Mouse (Mus musculus) forebrain, embryonic 16.5 days (tissue): ENCODE results near the gene Wfdc10. TPM values are rescaled to one million over a fixed set of nuclear protein-coding genes. Genes with fewer than 3 reads are reported as not detected.
A peak's percentile ranks its signal among the peaks of the same experiment; 100 is the strongest.

Experiments
- ATAC-seq: fragments of 200-750 bp; cut with Nextera tagmentation; 2 replicates; pipeline ENCODE4 v1.8.0; 2017; ENCODE audit warnings: mild to moderate bottlenecking, moderate library complexity
- H3K27ac ChIP-seq: fragments of 300-500 bp; sonication (generic); 2 replicates; pipeline ENCODE4 v1.5.1; 2014; ENCODE audit warnings: low read length, control low read depth
- H3K27me3 ChIP-seq: fragments of 300-500 bp; sonication (generic); replicated peaks from 2 replicates; pipeline ENCODE4 v1.6.1; 2014; ENCODE audit warnings: low read length; ENCODE audit not compliant: control insufficient read depth, insufficient read depth
- H3K36me3 ChIP-seq: fragments of 300-500 bp; sonication (generic); 2 replicates; pipeline ENCODE4 v1.6.1; 2014; ENCODE audit not compliant: control insufficient read depth, insufficient read depth
- H3K4me1 ChIP-seq: fragments of 300-500 bp; sonication (generic); replicated peaks from 2 replicates; pipeline ENCODE4 v1.6.1; 2014; ENCODE audit warnings: low read length; ENCODE audit not compliant: control insufficient read depth, insufficient read depth
- H3K4me2 ChIP-seq: fragments of 300-500 bp; sonication (generic); 2 replicates; pipeline ENCODE4 v1.6.1; 2014; ENCODE audit warnings: mild to moderate bottlenecking, low read length, control low read depth
- H3K4me3 ChIP-seq: fragments of 300-500 bp; sonication (generic); replicated peaks from 2 replicates; pipeline ENCODE4 v1.5.1; 2014; ENCODE audit warnings: mild to moderate bottlenecking, low read length, control low read depth
- H3K9ac ChIP-seq: fragments of 300-500 bp; sonication (generic); replicated peaks from 2 replicates; pipeline ENCODE4 v1.6.1; 2014; ENCODE audit warnings: low read depth, low read length, control low read depth
- H3K9me3 ChIP-seq: fragments of 300-500 bp; sonication (generic); 2 replicates; pipeline ENCODE4 v1.6.1; 2016; ENCODE audit warnings: low read length; ENCODE audit not compliant: control insufficient read depth
- WGBS: fragments of 180-500 bp; shearing (Covaris S2); extraction: QIAGEN DNeasy Blood & Tissue Kit; methylation state at CpG from one replicate; pipeline ENCODE4 v1.1.7; 2014; 5-methylcytosine and 5-hydroxymethylcytosine counted together
- polyA plus RNA-seq: library from polyadenylated mRNA; unstranded; fragments of >200 nt; fragmentation: Nextera tagmentation; extraction: Ambion mirVana; gene quantifications from 2 replicates; pipeline ENCODE4 v1.2.1, GENCODE M21; 2015

Wfdc10 gene
- polyA plus RNA-seq, 1 experiment from 2014 or later = not detected

DNA sequence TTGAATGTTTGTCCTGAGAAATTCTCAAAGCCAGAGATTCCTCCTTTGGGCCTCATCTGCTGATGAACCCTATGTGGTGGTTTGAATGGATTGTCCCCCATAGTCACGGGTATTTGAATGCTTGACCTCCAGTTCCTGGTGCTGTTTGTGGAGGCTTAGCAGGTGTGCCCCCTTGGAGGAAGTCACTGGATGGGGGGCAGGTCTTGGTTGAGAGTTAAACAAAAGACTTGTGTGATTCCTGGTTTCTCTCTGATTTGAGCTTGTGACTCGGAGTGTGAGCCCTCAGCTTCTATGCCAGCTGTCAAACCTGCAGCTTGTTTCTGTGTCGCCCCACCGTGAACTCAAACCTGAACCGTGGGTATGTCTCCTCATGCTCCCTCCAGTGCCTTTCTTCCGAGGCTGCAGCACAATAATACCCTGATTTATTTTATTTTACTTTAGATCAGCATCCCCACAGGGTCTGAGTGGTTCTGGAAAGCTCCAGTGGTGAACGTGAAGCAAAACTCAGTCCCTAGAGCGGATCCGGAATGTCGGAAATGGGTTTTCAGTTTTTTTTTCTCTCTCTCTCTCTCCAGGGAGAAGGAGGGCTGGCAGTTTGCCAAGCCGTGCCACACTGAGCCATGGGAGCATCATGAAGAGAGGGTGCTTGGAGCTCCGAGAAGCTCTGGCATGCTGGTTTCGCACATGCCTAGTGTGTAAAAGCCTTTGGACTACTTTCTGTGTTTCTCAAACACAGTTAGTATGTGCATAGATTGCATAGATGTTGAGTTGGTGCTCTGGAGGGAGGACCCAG is 13.8 kb upstream of the Wfdc10 start:
- WGBS = 63% methylated on average over 13 of the region's 13 CpGs
- H3K9ac ChIP-seq = no peak overlapping the region
- peaks cover 2% of the 10 kb centered on the region for H3K9me3 ChIP-seq
- H3K4me1 ChIP-seq = no peaks in the 10 kb centered on the region; the same call in 1 of the 2 replicates
- H3K36me3 ChIP-seq = no peaks in the 10 kb centered on the region
- H3K4me2 ChIP-seq = no peak overlapping the region
- H3K27ac ChIP-seq = no peak overlapping the region
- H3K27me3 ChIP-seq = no peaks in the 10 kb centered on the region
- no peak overlapping the region for H3K4me3 ChIP-seq
- ATAC-seq = no peak

- Histone ChIP-seq H3K4me2 (no peak within 1 kb of the TSS), H3K36me3 (no peaks in the 10 kb centered on the region), H3K27ac (no peak within 1 kb of the TSS), H3K9ac (no peak within 1 kb of the TSS), H3K4me3 (no peak within 1 kb of the TSS), H3K4me1 (no peaks in the 10 kb centered on the region), H3K9me3 (no peaks in the 10 kb centered on the region), H3K27me3 (no peaks in the 10 kb centered on the region)
- no peak for ATAC-seq
- WGBS = 84% methylated on average over 9 of the region's 9 CpGs
These were observed 637 bp downstream of the Wfdc10 start, which contains the start of gene Wfdc9 for GRCm38 (mm10) chr2:164656483-164656882. Wfdc9 (minus strand) TSS chr2:164656583.

GRCm38 (mm10) chr2:164664851-164665250 is 9.0 kb downstream of the Wfdc10 start:
- Histone ChIP-seq H3K36me3 (no peaks in the 10 kb centered on the region), H3K4me3 (no peak overlapping the region), H3K9me3 (no peaks in the 10 kb centered on the region), H3K4me1 (no peaks in the 10 kb centered on the region), H3K9ac (no peak overlapping the region), H3K27me3 (no peaks in the 10 kb centered on the region), H3K27ac (no peak overlapping the region), H3K4me2 (no peak overlapping the region)
- no peak for ATAC-seq
- WGBS = 90% methylated on average over 7 of the region's 7 CpGs

DNA sequence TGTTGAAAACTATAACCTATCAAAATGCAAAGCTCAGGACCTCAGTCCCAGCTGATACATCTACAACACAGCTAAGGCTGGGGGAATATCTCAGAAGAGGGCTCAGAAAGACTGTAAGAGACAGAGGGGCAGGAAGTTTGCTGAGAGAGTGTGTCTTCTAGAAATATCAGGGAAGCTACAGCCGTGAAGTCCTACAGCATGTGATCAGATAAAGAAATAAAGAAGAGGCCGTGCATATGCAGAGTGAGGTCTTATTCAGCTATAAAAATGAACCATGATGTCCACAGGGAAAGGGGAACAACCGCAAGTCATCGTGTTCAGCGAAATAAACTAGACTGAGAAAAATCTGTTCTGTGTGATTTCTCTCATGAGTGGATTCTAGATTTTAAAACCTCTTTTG is 14.4 kb downstream of the Wfdc10 start:
- no peak for ATAC-seq
- H3K36me3 ChIP-seq = no peaks in the 10 kb centered on the region
- WGBS = 90% methylated on average over 5 of the region's 5 CpGs
- H3K9me3 ChIP-seq = no peaks in the 10 kb centered on the region
- no peaks in the 10 kb centered on the region for H3K4me1 ChIP-seq
- H3K4me3 ChIP-seq = no peak overlapping the region
- H3K9ac ChIP-seq = no peak overlapping the region
- no peak overlapping the region for H3K4me2 ChIP-seq
- no peaks in the 10 kb centered on the region for H3K27me3 ChIP-seq
- no peak overlapping the region for H3K27ac ChIP-seq

GRCm38 (mm10) chr2:164670938-164671337 is 15.1 kb downstream of the Wfdc10 start:
- no peak overlapping the region for H3K4me3 ChIP-seq
- H3K27me3 ChIP-seq = no peaks in the 10 kb centered on the region
- 32% methylated on average over 1 of the region's 1 CpGs for WGBS
- no peaks in the 10 kb centered on the region for H3K9me3 ChIP-seq
- H3K4me2 ChIP-seq = no peak overlapping the region
- no peak overlapping the region for H3K27ac ChIP-seq
- H3K36me3 ChIP-seq = no peaks in the 10 kb centered on the region
- no peak for ATAC-seq
- H3K4me1 ChIP-seq = no peaks in the 10 kb centered on the region
- no peak overlapping the region for H3K9ac ChIP-seq

- H3K4me3 ChIP-seq = no peak within 1 kb of the TSS
- H3K27ac ChIP-seq = no peak within 1 kb of the TSS
- H3K4me1 ChIP-seq = peaks cover 3% of the 10 kb centered on the region; the same call in 1 of the 2 replicates
- 84% methylated on average over 7 of the region's 7 CpGs for WGBS
- H3K9me3 ChIP-seq = no peaks in the 10 kb centered on the region
- H3K4me2 ChIP-seq = no peak within 1 kb of the TSS
- ATAC-seq = no peak
- H3K9ac ChIP-seq = no peak within 1 kb of the TSS
- H3K36me3 ChIP-seq = no peaks in the 10 kb centered on the region
- H3K27me3 ChIP-seq = no peaks in the 10 kb centered on the region
These were observed 18.1 kb downstream of the Wfdc10 start, which contains the start of gene Wfdc11 for GRCm38 (mm10) chr2:164673987-164674386. Wfdc11 (minus strand) TSS chr2:164674087.

- Histone ChIP-seq H3K9me3 (no peaks in the 10 kb centered on the region), H3K4me2 (no peak overlapping the region), H3K27me3 (no peaks in the 10 kb centered on the region), H3K9ac (no peak overlapping the region), H3K4me3 (no peak overlapping the region), H3K4me1 (peaks cover 3% of the 10 kb centered on the region; the same call in 1 of the 2 replicates), H3K36me3 (no peaks in the 10 kb centered on the region), H3K27ac (no peak overlapping the region)
- WGBS = 79% methylated on average over 7 of the region's 7 CpGs
- no peak for ATAC-seq
These were observed 20.3 kb downstream of the Wfdc10 start for GRCm38 (mm10) chr2:164676103-164676502.

- H3K9ac ChIP-seq = no peak overlapping the region
- H3K4me3 ChIP-seq = no peak overlapping the region
- peaks cover 3% of the 10 kb centered on the region; the same call in 1 of the 2 replicates for H3K4me1 ChIP-seq
- no peak for ATAC-seq
- no peaks in the 10 kb centered on the region for H3K36me3 ChIP-seq
- no peaks in the 10 kb centered on the region for H3K27me3 ChIP-seq
- no peak overlapping the region for H3K4me2 ChIP-seq
- H3K27ac ChIP-seq = no peak overlapping the region
- H3K9me3 ChIP-seq = no peaks in the 10 kb centered on the region
- 85% methylated on average over 16 of the region's 16 CpGs for WGBS
These were observed 21.3 kb downstream of the Wfdc10 start for GRCm38 (mm10) chr2:164676916-164677685.

DNA sequence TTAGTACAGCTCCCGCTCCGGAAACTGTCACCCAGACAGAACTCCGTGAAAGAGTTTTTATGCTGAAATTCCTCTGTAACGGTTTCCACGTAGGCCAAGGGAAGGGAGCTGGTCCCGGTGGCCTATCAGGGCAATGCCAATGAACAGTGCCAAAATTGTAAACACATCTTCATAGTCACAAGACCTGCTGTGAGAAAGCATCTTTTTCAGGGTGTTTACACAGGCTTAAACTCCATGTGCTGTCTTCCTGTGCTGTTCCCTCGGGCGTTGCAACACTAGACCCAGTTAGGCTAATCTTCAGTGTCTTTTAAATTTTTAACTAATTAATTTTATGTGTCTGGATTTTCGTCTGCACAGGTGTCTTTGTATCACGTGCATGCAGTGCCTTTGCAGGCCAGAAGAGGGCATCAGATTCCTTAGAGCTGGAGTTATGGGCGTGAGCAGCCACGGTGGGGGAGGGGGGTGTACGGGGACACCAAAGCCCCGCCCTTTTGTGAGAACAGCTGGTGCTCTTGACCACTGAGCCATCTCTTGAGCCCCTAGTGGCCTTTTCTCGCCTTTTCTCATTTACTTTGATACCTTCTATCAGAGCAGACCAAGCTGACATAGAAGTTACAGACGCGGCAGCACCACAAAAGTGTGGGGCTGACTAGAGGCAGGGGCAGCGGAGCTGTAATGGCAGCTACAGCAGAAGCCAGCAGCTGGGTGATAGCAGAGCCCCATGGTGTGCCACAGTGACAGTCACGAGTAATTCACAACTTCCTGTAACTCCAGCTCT is 23.2 kb downstream of the Wfdc10 start:
- Histone ChIP-seq H3K4me3 (peak overlapping the region; percentile 31), H3K4me2 (peak overlapping the region; percentile 43), H3K36me3 (no peaks in the 10 kb centered on the region), H3K9ac (no peak overlapping the region), H3K9me3 (no peaks in the 10 kb centered on the region), H3K27ac (no peak overlapping the region), H3K27me3 (no peaks in the 10 kb centered on the region), H3K4me1 (peaks cover 3% of the 10 kb centered on the region; the same call in 1 of the 2 replicates)
- WGBS = 22% methylated on average over 19 of the region's 19 CpGs
- ATAC-seq = peak; percentile 38; the same call in 1 of the 2 replicates
